Mouse (Mus musculus) myocyte (in vitro differentiated cells): ENCODE measurements at regions not wholly inside any gene's neighbourhood (a gene's known extent, or its start where the extent isn't known, plus 50 kb on each side); places are given as distances from the start of the nearest gene placed in this dataset.

ENCODE experiments used
- CEBPB ChIP-seq: IDR thresholded peaks from 2 replicates; pipeline ENCODE4 v1.6.1; 2011; ENCODE audit warnings: mild to moderate bottlenecking, moderate library complexity; ENCODE audit not compliant: poor library complexity, insufficient read depth, severe bottlenecking
- E2F4 ChIP-seq: IDR thresholded peaks from one replicate; pipeline ENCODE4 v1.6.1; 2011; ENCODE audit warnings: mild to moderate bottlenecking, control low read depth, moderate library complexity; ENCODE audit not compliant: insufficient read depth
- MAX ChIP-seq: IDR thresholded peaks from one replicate; pipeline ENCODE4 v1.6.1; 2011; ENCODE audit warnings: low read depth, mild to moderate bottlenecking, control low read depth
- MYOD1 ChIP-seq, 3 experiments: IDR thresholded peaks; one replicate each; pipeline ENCODE4 v1.6.1; 2011; ENCODE audit warnings: control low read depth in 2 of 3, low read depth in 2 of 3, mild to moderate bottlenecking in 2 of 3, moderate library complexity in 1 of 3; ENCODE audit not compliant: insufficient read length in 2 of 3, control insufficient read depth in 1 of 3
- MYOG ChIP-seq, 3 experiments: IDR thresholded peaks; one replicate each; pipeline ENCODE4 v1.6.1; 2011; ENCODE audit warnings: control low read depth in 2 of 3, low read depth in 2 of 3, mild to moderate bottlenecking in 2 of 3; ENCODE audit not compliant: insufficient read length in 2 of 3, control insufficient read depth in 1 of 3, insufficient read depth in 1 of 3
- POLR2A ChIP-seq: IDR thresholded peaks from one replicate; pipeline ENCODE4 v1.6.1; 2011; ENCODE audit warnings: low read depth, mild to moderate bottlenecking, control low read depth, moderate library complexity; ENCODE audit not compliant: insufficient read length
- POLR2AphosphoS2 ChIP-seq: IDR thresholded peaks from one replicate; pipeline ENCODE4 v1.6.1; 2011; ENCODE audit warnings: low read depth, control low read depth; ENCODE audit not compliant: insufficient read length
- SRF ChIP-seq: IDR thresholded peaks from one replicate; pipeline ENCODE4 v1.6.1; 2011; ENCODE audit warnings: low read depth; ENCODE audit not compliant: control insufficient read depth, insufficient read length
- TCF12 ChIP-seq: IDR thresholded peaks from one replicate; pipeline ENCODE4 v1.6.1; 2011; ENCODE audit warnings: mild to moderate bottlenecking, control low read depth; ENCODE audit not compliant: poor library complexity, insufficient read depth, severe bottlenecking
- TCF3 ChIP-seq: IDR thresholded peaks from one replicate; pipeline ENCODE4 v1.6.1; 2011; ENCODE audit warnings: low read depth, control low read depth; ENCODE audit not compliant: insufficient read length
- USF1 ChIP-seq: IDR thresholded peaks from one replicate; pipeline ENCODE4 v1.6.1; 2011; ENCODE audit warnings: low read depth, mild to moderate bottlenecking, control low read depth, moderate library complexity

- TF ChIP-seq TCF12 (no peak), POLR2A (no peak), CEBPB (no peak), POLR2AphosphoS2 (no peak), MYOG (IDR thresholded peaks at IDR 0.05; ENCODE audit: control insufficient read depth in 1 of 3, insufficient read depth in 1 of 3, insufficient read length in 2 of 3, low read depth in 2 of 3) (no peak), MYOD1 (IDR thresholded peaks at IDR 0.05; ENCODE audit: control insufficient read depth in 1 of 3, insufficient read length in 2 of 3, low read depth in 2 of 3) (no peak), TCF3 (no peak), E2F4 (no peak), MAX (no peak), USF1 (no peak), SRF (no peak)
Observed at GRCm38 (mm10) chr8:56924724-56925123, 373.8 kb downstream of the Fbxo8 start.
